Mouse (Mus musculus) olfactory bulb, adult 2 months (tissue): ENCODE results near the gene Ppp2r5e. TPM values are rescaled to one million over a fixed set of nuclear protein-coding genes. Genes with fewer than 3 reads are reported as not detected.

Experiments
- H3K27ac ChIP-seq: fragments of 200-500 bp; 2 replicates; pipeline ENCODE4 v1.5.1; 2012; ENCODE audit warnings: low read depth, low read length; ENCODE audit not compliant: insufficient read depth
- H3K4me1 ChIP-seq: fragments of 200-500 bp; 2 replicates; pipeline ENCODE4 v1.6.1; 2012; ENCODE audit warnings: low read length; ENCODE audit not compliant: control insufficient read depth, insufficient read depth
- H3K4me3 ChIP-seq: fragments of 200-500 bp; 2 replicates; pipeline ENCODE4 v1.5.1; 2012; ENCODE audit warnings: mild to moderate bottlenecking, low read depth, low read length, moderate library complexity; ENCODE audit not compliant: insufficient read depth
- CTCF ChIP-seq: fragments of 200-500 bp; IDR thresholded peaks from 2 replicates; pipeline ENCODE4 v1.5.1; 2012; ENCODE audit warnings: low read depth, mild to moderate bottlenecking, low read length, moderate library complexity; ENCODE audit not compliant: insufficient read depth
- POLR2A ChIP-seq: fragments of 200-500 bp; IDR thresholded peaks from 2 replicates; pipeline ENCODE4 v1.6.1; 2012; ENCODE audit warnings: mild to moderate bottlenecking, low read depth, low read length, moderate library complexity; ENCODE audit not compliant: insufficient read depth
- WGBS: fragments of 180-500 bp; shearing (Covaris S2); methylation state at CpG from one replicate; pipeline ENCODE4 v1.1.7; 2018; 5-methylcytosine and 5-hydroxymethylcytosine counted together
- polyA plus RNA-seq: library from polyadenylated mRNA; stranded (reverse); fragments of >200 nt; gene quantifications from 2 replicates; pipeline ENCODE4 v1.2.4, GENCODE M21; 2012; ENCODE audit warnings: low replicate concordance; ENCODE audit not compliant: missing spikeins, insufficient read depth, insufficient read length

Ppp2r5e gene
- polyA plus RNA-seq, 1 experiment, result 553 TPM

DNA sequence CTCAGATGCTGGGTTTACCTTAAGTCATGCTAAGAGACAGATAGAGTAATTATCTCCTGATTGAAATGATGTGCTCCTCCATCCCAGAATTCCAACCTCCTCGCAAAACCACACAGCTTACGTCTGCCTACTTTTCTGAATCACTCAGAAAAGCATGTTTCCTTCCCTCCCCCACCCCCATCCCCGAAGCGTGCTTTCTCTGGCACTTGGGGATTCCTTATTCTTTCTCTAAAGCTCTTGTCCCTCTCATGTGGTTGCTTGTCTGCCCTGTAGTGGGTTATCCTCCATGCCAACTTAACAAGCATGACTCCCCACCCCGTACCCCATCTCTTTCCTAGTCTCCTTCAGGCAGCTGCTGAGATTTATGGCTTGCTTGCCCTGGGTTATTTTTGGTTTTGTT, 49.8 kb downstream of the Ppp2r5e start:
- Histone ChIP-seq H3K27ac (no peak overlapping the region), H3K4me3 (no peak overlapping the region), H3K4me1 (peaks cover 6% of the 10 kb centered on the region; the same call in 1 of the 2 replicates)
- no peak for TF ChIP-seq CTCF
- 60% methylated on average over 5 of the region's 5 CpGs for WGBS

DNA sequence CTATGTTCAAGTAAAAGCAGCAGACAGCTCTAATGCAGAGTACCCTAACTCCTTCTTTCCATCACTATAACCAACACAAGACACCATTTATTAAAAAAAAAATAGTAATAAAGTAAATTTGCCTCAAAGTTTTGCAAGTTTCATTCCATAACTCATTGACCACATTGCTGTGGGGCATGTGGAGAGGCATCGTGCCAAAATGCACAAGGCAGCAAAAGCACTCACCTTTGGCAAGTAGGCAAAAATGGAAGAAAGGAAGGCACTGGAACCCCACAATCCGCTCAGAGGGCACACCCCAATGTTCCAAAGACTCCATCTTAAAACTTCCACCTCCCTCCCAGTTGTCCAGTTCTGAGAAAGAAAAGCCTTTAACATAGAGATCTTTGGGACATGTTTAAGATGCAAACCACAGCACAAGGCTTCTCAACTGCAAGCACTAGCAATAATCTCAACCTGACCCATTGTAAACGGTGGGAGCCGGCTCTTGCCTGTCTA, 50.6 kb downstream of the Ppp2r5e start:
- no peak for TF ChIP-seq CTCF
- TF ChIP-seq POLR2A, result no peak
- WGBS, result 90% methylated on average over 4 of the region's 4 CpGs
- peaks cover 8% of the 10 kb centered on the region for H3K4me1 ChIP-seq
- H3K27ac ChIP-seq, result no peak overlapping the region
- H3K4me3 ChIP-seq, result no peak overlapping the region

DNA sequence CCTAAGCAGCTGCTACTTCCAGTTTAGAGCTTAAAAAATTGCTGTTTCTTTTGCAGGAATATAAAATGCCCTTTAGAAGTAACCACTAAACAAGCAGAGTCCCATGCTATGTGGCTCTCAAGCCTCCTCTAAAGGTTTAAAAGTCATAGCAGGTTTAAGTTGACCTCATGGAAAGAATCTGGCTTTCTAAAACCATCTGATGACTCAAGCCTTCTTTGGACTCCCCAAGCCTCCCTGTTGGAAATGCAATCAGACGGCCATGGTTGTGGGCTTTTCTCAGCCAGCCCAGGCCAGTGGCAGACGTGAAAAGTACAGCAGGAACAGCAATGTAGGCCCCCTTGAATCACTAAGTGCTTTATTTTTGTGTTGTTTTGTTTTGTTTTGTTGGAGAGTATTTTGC, 51.4 kb downstream of the Ppp2r5e start:
- no peak for TF ChIP-seq POLR2A
- no peak for TF ChIP-seq CTCF
- H3K4me1 ChIP-seq, result peaks cover 8% of the 10 kb centered on the region
- H3K4me3 ChIP-seq, result no peak overlapping the region
- 66% methylated on average over 2 of the region's 2 CpGs for WGBS
- no peak overlapping the region for H3K27ac ChIP-seq

DNA sequence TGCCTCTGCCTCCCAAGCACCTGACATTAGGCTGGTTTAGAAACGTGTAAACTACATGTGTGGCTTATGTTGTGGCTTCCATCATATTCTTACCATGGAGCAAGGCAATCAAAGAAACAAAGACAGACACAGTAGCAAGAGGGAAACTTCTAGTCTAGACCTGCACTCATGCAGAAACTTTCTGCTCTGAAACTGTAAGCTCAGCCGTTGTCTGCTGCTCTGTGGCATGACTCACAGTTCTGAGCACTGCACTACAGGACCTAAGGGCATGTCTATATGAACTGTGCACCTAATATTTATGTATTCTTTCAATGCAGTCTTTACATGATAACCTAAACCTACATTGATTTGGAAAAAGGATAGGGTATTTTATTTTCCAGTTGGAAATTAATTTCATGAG, 51.8 kb downstream of the Ppp2r5e start:
- Histone ChIP-seq H3K4me3 (no peak overlapping the region), H3K27ac (no peak overlapping the region), H3K4me1 (peaks cover 8% of the 10 kb centered on the region)
- 57% methylated on average over 2 of the region's 2 CpGs for WGBS
- TF ChIP-seq POLR2A (no peak), CTCF (no peak)

DNA sequence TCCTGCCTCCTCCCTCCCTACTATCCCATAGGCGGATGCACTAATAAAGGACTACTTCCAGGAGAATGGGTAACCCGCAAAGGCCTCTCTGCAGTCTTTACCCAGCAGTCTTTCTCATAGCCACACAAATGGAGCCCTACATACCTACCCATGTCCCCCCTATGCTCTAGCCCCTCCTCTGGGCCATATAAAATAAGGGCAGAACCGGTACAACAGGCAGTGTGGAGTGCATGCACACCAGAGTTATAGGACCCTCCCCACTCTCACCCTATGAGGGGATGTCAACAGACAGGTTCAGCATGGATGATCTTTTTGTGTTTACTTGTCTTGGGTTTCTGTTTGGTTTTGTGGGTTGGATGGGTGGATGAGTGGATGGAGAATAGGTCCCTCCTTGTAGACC, 52.7 kb downstream of the Ppp2r5e start:
- WGBS, result 74% methylated on average over 3 of the region's 3 CpGs
- Histone ChIP-seq H3K4me1 (peaks cover 4% of the 10 kb centered on the region), H3K4me3 (no peak overlapping the region), H3K27ac (no peak overlapping the region)
- TF ChIP-seq CTCF (no peak), POLR2A (no peak)

DNA sequence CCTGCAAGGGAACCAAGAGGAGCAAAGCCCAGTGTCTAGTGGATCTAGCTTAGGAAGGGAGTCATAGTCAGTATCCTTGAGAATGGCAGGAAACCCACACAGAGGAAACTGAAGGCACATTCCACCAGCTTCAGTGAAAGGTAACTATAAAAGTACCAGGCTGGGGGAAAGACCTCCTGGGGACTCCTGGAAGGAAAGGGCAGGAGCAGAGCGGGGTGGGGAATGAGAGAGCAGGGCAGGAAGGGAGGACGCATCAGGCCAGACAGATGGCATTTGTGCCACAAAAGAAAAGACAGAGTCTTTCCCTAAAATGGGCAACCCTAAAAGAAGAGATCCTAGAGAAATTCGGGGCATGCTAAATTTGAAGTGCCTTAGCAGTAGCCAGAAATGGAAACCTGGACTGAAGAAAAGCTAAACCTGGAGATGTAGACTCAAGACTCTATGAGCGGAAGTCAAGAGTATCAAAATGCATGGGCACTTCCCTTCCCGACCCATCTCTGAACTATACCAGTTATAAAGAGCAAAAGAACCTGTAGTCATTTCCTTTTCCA, 55.3 kb downstream of the Ppp2r5e start:
- no peak overlapping the region for H3K27ac ChIP-seq
- no peak overlapping the region for H3K4me3 ChIP-seq
- H3K4me1 ChIP-seq, result peaks cover 7% of the 10 kb centered on the region
- WGBS, result 84% methylated on average over 5 of the region's 5 CpGs
- TF ChIP-seq CTCF (no peak), POLR2A (no peak)

DNA sequence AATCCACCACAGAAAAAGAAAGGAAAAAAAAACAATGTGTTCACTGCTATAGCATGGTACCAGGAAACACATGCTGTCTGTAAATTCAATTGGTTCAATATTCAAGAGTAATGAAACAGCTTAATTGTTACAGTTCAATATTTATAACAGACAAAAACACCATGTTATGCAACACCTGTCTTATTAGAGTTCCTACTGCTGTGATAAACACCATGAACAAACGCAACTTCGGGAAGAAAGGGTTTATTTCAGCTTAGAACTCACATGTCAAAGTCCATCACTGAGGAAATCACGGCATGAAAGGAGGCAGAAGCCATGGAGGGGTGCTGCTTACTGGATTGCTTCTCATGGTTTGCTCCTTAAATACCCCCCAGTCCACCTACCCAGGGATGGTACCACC, 56.8 kb downstream of the Ppp2r5e start:
- H3K4me3 ChIP-seq, result no peak overlapping the region
- no peak for TF ChIP-seq CTCF
- no peak for TF ChIP-seq POLR2A
- H3K27ac ChIP-seq, result no peak overlapping the region
- 51% methylated on average over 3 of the region's 3 CpGs for WGBS
- H3K4me1 ChIP-seq, result peaks cover 7% of the 10 kb centered on the region

DNA sequence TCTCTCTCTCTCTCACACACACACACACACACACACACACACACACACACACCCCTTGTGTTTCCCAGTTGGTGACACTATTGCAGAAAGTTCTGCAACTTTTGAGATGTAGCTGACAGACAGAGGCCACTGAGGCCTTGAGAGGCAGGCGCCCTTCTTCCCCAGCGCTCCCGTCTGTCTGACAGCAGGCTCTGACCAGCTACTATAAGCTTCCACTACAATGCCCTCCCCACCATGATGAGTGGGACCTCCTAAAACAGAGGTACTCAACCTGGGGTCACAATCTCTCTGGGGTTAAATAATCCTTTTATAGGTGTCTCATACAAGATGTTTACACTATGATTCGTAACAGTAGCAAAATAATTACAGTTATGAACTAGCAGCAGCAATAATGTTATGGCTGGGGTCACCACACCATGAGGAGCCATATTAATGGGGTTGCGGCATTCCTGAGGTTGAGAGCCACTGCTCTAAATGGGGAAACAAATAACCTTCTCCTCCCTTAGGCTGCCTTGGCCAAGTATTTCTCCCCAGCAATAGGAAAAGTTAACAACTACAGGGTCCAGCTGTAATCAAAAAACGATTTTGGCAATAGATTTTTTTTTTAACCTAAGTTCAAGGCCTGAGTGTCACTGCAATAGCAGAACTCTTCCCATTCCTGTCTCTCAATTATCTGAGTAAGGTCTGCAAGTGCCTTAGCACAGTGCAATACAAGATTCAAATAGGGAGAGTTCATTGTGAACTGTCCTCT, 58.2 kb downstream of the Ppp2r5e start:
- H3K4me3 ChIP-seq, result no peak overlapping the region
- peaks cover 7% of the 10 kb centered on the region for H3K4me1 ChIP-seq
- no peak overlapping the region for H3K27ac ChIP-seq
- no peak for TF ChIP-seq CTCF
- no peak for TF ChIP-seq POLR2A
- 69% methylated on average over 6 of the region's 6 CpGs for WGBS

DNA sequence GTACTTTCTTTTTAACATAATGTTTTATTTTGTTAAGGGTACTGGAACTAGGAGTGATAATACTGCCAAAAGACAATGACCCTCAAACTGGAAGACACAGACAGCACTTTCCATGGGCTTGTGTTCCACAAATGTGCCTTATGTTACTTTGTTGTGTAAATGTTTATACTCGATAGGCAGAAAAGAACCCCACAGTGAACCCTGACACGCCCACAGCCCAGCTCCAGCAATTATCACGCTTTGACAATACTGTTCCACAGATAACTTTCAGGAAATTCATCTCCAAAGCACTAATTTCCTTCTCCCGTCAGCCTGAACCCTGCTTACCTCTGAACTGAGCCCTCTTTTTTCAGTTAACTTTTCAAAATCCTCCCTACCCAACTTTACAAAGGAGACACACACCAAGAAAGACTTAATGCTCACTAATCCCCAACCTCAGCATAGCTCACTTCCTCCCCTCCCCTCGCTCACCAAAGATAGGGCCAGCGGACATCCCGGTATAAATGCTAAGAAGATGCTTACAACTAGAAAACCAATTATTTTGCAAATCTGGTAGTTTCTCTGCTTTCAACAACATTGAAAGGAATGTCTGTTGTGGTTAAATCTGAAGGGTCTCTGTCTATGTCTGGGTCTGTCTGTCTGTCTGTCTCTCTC, 58.9 kb downstream of the Ppp2r5e start:
- WGBS, result 19% methylated on average over 7 of the region's 7 CpGs
- no peak overlapping the region for H3K27ac ChIP-seq
- H3K4me1 ChIP-seq, result peaks cover 7% of the 10 kb centered on the region
- TF ChIP-seq CTCF (no peak), POLR2A (no peak)
- H3K4me3 ChIP-seq, result no peak overlapping the region
